Mouse (Mus musculus) spleen, postnatal 36 days (tissue): ENCODE results near the gene Gm21964.
A peak's percentile ranks its signal among the peaks of the same experiment; 100 is the strongest.

Experiments used
- DNase-seq, 2 experiments: peaks; one replicate each; pipeline ENCODE4 v3.0.0; 2022; ENCODE audit warnings: low spot score in 2 of 2, mixed read lengths in 1 of 2

Gm21964 gene

GRCm38 (mm10) chr8:110100907-110101306 lies at the start of gene Gm21964:
Gm21964 (plus strand) TSS chr8:110101207.
- DNase-seq = no peak

GRCm38 (mm10) chr8:110051208-110051607 lies 49.8 kb upstream of the Gm21964 start:
- DNase-seq = no peak

- DNase-seq = no peak
Measured at GRCm38 (mm10) chr8:110058207-110058606, 42.8 kb upstream of the Gm21964 start.

GRCm38 (mm10) chr8:110064161-110064560 lies 36.8 kb upstream of the Gm21964 start:
- no peak for DNase-seq

GRCm38 (mm10) chr8:110064606-110065365 lies 36.2 kb upstream of the Gm21964 start:
- no peak for DNase-seq

- no peak for DNase-seq
Measured at GRCm38 (mm10) chr8:110065676-110066075, 35.3 kb upstream of the Gm21964 start.

GRCm38 (mm10) chr8:110069706-110070105 lies 31.3 kb upstream of the Gm21964 start:
- DNase-seq = no peak

- peak in 1 of 2 experiments; percentile 18 for DNase-seq
Measured at GRCm38 (mm10) chr8:110071600-110071999, 29.4 kb upstream of the Gm21964 start.

- DNase-seq = no peak
Measured at GRCm38 (mm10) chr8:110074496-110074895, 26.5 kb upstream of the Gm21964 start.

GRCm38 (mm10) chr8:110079282-110080221 lies 21.5 kb upstream of the Gm21964 start, which contains the start of gene Zfp612:
Zfp612 (plus strand) TSS chr8:110079746.
- DNase-seq = peak; percentile 8 to 12

GRCm38 (mm10) chr8:110082416-110083105 lies 18.4 kb upstream of the Gm21964 start:
- no peak for DNase-seq

- no peak for DNase-seq
Measured at GRCm38 (mm10) chr8:110091869-110092268, 9.1 kb upstream of the Gm21964 start.

GRCm38 (mm10) chr8:110101676-110102075 lies 669 bp downstream of the Gm21964 start:
- no peak for DNase-seq

GRCm38 (mm10) chr8:110102653-110103052 lies 1.6 kb downstream of the Gm21964 start, which contains the start of gene Gm17720:
Gm17720 (minus strand) TSS chr8:110102753.
- no peak for DNase-seq

- DNase-seq = no peak
Measured at GRCm38 (mm10) chr8:110119715-110120114, 18.7 kb downstream of the Gm21964 start.

GRCm38 (mm10) chr8:110130537-110130936 lies 29.5 kb downstream of the Gm21964 start:
- DNase-seq = no peak

- no peak for DNase-seq
Measured at GRCm38 (mm10) chr8:110134236-110134635, 33.2 kb downstream of the Gm21964 start.

GRCm38 (mm10) chr8:110135515-110135914 lies 34.5 kb downstream of the Gm21964 start:
- DNase-seq = no peak

GRCm38 (mm10) chr8:110140156-110140555 lies 39.1 kb downstream of the Gm21964 start:
- no peak for DNase-seq

- no peak for DNase-seq
Measured at GRCm38 (mm10) chr8:110140770-110141169, 39.8 kb downstream of the Gm21964 start.

- no peak for DNase-seq
Measured at GRCm38 (mm10) chr8:110145538-110145937, 44.5 kb downstream of the Gm21964 start.

- DNase-seq = no peak
Measured at GRCm38 (mm10) chr8:110152951-110153350, 51.9 kb downstream of the Gm21964 start.
